Mouse (Mus musculus) bone marrow, adult 2 months (tissue): Measurements from ENCODE around the gene Cep97.

Experiments
- CTCF ChIP-seq: fragments of 200-500 bp; IDR thresholded peaks from 2 replicates; pipeline ENCODE4 v1.5.1; 2011; ENCODE audit warnings: low read length, control low read depth; ENCODE audit not compliant: control insufficient read depth, insufficient read depth
- POLR2A ChIP-seq: fragments of 200-500 bp; IDR thresholded peaks from 2 replicates; pipeline ENCODE4 v1.6.1; 2011; ENCODE audit warnings: low read depth, mild to moderate bottlenecking, control low read depth, low read length, borderline replicate concordance; ENCODE audit not compliant: control insufficient read depth

DNA sequence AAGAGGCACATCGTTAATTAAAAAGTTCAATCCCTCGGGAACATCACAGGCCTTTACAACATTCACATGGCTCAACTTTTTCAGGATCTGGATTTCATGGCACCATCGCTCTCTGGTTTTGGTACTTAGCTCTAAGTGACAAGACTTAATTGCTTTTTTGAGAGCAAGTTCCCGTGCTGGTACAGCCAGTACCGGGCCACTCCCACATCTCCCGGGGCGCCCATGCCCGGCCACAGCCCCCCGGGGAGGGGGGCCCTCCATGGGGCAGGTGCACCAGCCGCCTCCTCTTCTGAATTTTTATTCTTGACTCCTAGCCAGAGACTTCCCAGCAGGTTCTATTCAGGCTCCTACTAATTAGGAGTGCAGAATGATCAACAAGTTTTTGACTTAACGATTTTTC, 50.4 kb downstream of the Cep97 start:
- no peak for TF ChIP-seq CTCF
- TF ChIP-seq POLR2A, result no peak
